Mouse (Mus musculus): Measurements from ENCODE around the gene Apoh. TPM values are rescaled to one million over a fixed set of nuclear protein-coding genes. Genes with fewer than 3 reads are reported as not detected.

The Apoh gene
- total and polyA plus RNA-seq, 3 experiments, result not detected

DNA sequence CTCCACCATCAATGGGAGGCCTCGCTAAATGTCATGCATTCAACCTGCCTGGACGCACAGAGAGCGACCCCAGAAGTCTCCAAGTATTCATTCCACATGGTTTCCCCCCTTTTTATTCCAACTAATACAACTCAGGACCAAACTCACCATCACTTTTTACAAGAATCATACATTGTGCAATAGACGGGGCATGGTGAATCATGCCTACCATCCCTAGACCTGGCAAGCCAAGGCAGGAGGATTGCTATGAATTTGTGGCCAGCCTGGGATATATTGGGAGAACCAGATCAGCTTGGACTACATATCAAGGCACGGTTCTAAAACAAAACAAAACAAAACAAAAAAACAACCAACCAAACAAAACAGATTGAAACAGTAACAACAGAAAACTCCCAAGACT is 19.8 kb downstream of the Apoh start:
- no peak overlapping the region for H3K4me3 ChIP-seq (ENCODE audit: control insufficient read depth in 1 of 2, insufficient read depth in 1 of 2, low read depth in 2 of 2, low read length in 2 of 2)
- H3K9ac ChIP-seq (ENCODE audit: control insufficient read depth, low read depth, low read length, poor library complexity, severe bottlenecking), result no peak overlapping the region
- no peaks in the 10 kb centered on the region for H3K36me3 ChIP-seq (ENCODE audit: control insufficient read depth in 1 of 2, insufficient read depth in 2 of 2, low read length in 2 of 2)
- H3K4me1 ChIP-seq (ENCODE audit: control insufficient read depth in 1 of 2, insufficient read depth in 2 of 2, low read length in 2 of 2), result peaks cover 0 to 5% of the 10 kb centered on the region in 2 experiments; a peak in 1 of 4 replicates
- peaks cover 0 to 2% of the 10 kb centered on the region in 2 experiments; a peak in 2 of 4 replicates for H3K27me3 ChIP-seq (ENCODE audit: control insufficient read depth in 1 of 2, insufficient read depth in 2 of 2, low read length in 2 of 2)
- no peak for DNase-seq (ENCODE audit: low read depth, low spot score)
- TF ChIP-seq TCF12 (IDR thresholded peaks at IDR 0.05; ENCODE audit: low read depth, low read length), result no peak
- TF ChIP-seq RCOR1 (IDR thresholded peaks at IDR 0.05; ENCODE audit: low read depth, low read length), result no peak
- no peak for TF ChIP-seq CTCF (IDR thresholded peaks at IDR 0.05 in 2 of 3, conservative IDR thresholded peaks at IDR 0.05 in 1 of 3; ENCODE audit: control insufficient read depth in 1 of 3, insufficient read depth in 1 of 3, low read depth in 2 of 3, low read length in 3 of 3, poor library complexity in 1 of 3, severe bottlenecking in 1 of 3)
- no peak for TF ChIP-seq HCFC1 (IDR thresholded peaks at IDR 0.05; ENCODE audit: low read depth, low read length)
- TF ChIP-seq POLR2AphosphoS5 (IDR thresholded peaks at IDR 0.05; ENCODE audit: borderline replicate concordance, low read depth, low read length), result no peak
- TF ChIP-seq GATA1 (IDR thresholded peaks at IDR 0.05; ENCODE audit: low read depth, low read length), result no peak
- no peak for TF ChIP-seq ZKSCAN1 (IDR thresholded peaks at IDR 0.05; ENCODE audit: low read depth, low read length)
- no peak for TF ChIP-seq POLR2AphosphoS2 (IDR thresholded peaks at IDR 0.05; ENCODE audit: low read length)
- no peak for TF ChIP-seq TBP (IDR thresholded peaks at IDR 0.05; ENCODE audit: low read depth, low read length)
- H3K9me3 ChIP-seq (replicated peaks; ENCODE audit: insufficient read depth, low read length), result no peaks in the 10 kb centered on the region
- no peak overlapping the region for H3K27ac ChIP-seq (ENCODE audit: control insufficient read depth, low read depth, low read length)
- H3K79me2 ChIP-seq (ENCODE audit: control insufficient read depth, insufficient read depth, low read length, poor library complexity), result no peaks in the 10 kb centered on the region

GRCm38 (mm10) chr11:108363991-108364390 is 20.8 kb downstream of the Apoh start:
- Histone ChIP-seq H3K4me3 (ENCODE audit: control insufficient read depth in 1 of 2, insufficient read depth in 1 of 2, low read depth in 2 of 2, low read length in 2 of 2) (no peak overlapping the region), H3K9ac (ENCODE audit: control insufficient read depth, low read depth, low read length, poor library complexity, severe bottlenecking) (no peak overlapping the region), H3K9me3 (replicated peaks; ENCODE audit: insufficient read depth, low read length) (no peaks in the 10 kb centered on the region), H3K27me3 (ENCODE audit: control insufficient read depth in 1 of 2, insufficient read depth in 2 of 2, low read length in 2 of 2) (peaks cover 0 to 2% of the 10 kb centered on the region in 2 experiments; a peak in 2 of 4 replicates), H3K79me2 (ENCODE audit: control insufficient read depth, insufficient read depth, low read length, poor library complexity) (no peaks in the 10 kb centered on the region), H3K4me1 (ENCODE audit: control insufficient read depth in 1 of 2, insufficient read depth in 2 of 2, low read length in 2 of 2) (peaks cover 0 to 5% of the 10 kb centered on the region in 2 experiments; a peak in 1 of 4 replicates), H3K27ac (ENCODE audit: control insufficient read depth, low read depth, low read length) (no peak overlapping the region), H3K36me3 (ENCODE audit: control insufficient read depth in 1 of 2, insufficient read depth in 2 of 2, low read length in 2 of 2) (no peaks in the 10 kb centered on the region)
- TF ChIP-seq NRF1 (IDR thresholded peaks at IDR 0.05; ENCODE audit: insufficient read depth, low read depth, low read length, poor library complexity, severe bottlenecking), result no peak
- no peak for TF ChIP-seq POLR2AphosphoS2 (IDR thresholded peaks at IDR 0.05; ENCODE audit: low read length)
- no peak for TF ChIP-seq TAL1 (IDR thresholded peaks at IDR 0.05; ENCODE audit: low read length)
- no peak for TF ChIP-seq NELFE (IDR thresholded peaks at IDR 0.05; ENCODE audit: low read depth, low read length)
- no peak for TF ChIP-seq RAD21 (IDR thresholded peaks at IDR 0.05; ENCODE audit: low read depth, low read length)
- TF ChIP-seq E2F4 (IDR thresholded peaks at IDR 0.05; ENCODE audit: borderline replicate concordance, low read depth, low read length), result no peak
- no peak for TF ChIP-seq POLR2A (IDR thresholded peaks at IDR 0.05; ENCODE audit: control insufficient read depth in 1 of 2, insufficient read depth in 1 of 2, low read depth in 1 of 2, low read length in 2 of 2, poor library complexity in 1 of 2)
- no peak for TF ChIP-seq MEF2A (IDR thresholded peaks at IDR 0.05; ENCODE audit: extremely low read depth, insufficient replicate concordance, low read depth, low read length, poor library complexity, severe bottlenecking)
- no peak for TF ChIP-seq MAZ (IDR thresholded peaks at IDR 0.05; ENCODE audit: low read depth, low read length)
- TF ChIP-seq MYC (IDR thresholded peaks at IDR 0.05; ENCODE audit: low read depth, low read length), result no peak
- TF ChIP-seq UBTF (IDR thresholded peaks at IDR 0.05; ENCODE audit: borderline replicate concordance, insufficient read depth, low read depth, low read length), result no peak
- TF ChIP-seq GATA1 (IDR thresholded peaks at IDR 0.05; ENCODE audit: low read depth, low read length), result no peak
- no peak for DNase-seq (ENCODE audit: low read depth, low spot score)

Measured in MEL (cell line).